Mouse (Mus musculus): ENCODE measurements around the gene Dgki. TPM values are rescaled to one million over a fixed set of nuclear protein-coding genes. Genes with fewer than 3 reads are reported as not detected.

Dgki gene
- polyA plus RNA-seq, 1 experiment from 2014 or later = 0.92 TPM

GRCm38 (mm10) chr6:37325906-37326602, 26.1 kb upstream of the Dgki start:
- WGBS = 86% methylated on average over 9 of the region's 9 CpGs

GRCm38 (mm10) chr6:37325076-37325475, 25.1 kb upstream of the Dgki start:
- ATAC-seq (ENCODE audit: insufficient number of reproducible peaks, low FRiP score, low TSS enrichment, low read depth) = no peak
- Histone ChIP-seq H3K9ac (no peak overlapping the region), H3K36me3 (no peaks in the 10 kb centered on the region), H3K4me1 (peaks cover 28% of the 10 kb centered on the region), H3K9me3 (no peaks in the 10 kb centered on the region), H3K4me3 (no peak overlapping the region), H3K27ac (no peak overlapping the region), H3K4me2 (no peak overlapping the region), H3K27me3 (no peaks in the 10 kb centered on the region)
- 61% methylated on average over 3 of the region's 3 CpGs for WGBS

More at GRCm38 (mm10) chr6:37325906-37326602, 26.1 kb upstream of the Dgki start:
- no peaks in the 10 kb centered on the region for H3K27me3 ChIP-seq
- peaks cover under 1% of the 10 kb centered on the region; the same call in 1 of the 2 replicates for H3K36me3 ChIP-seq
- no peaks in the 10 kb centered on the region for H3K9me3 ChIP-seq
- ATAC-seq (ENCODE audit: insufficient number of reproducible peaks, low FRiP score, low TSS enrichment, low read depth) = no peak
- no peak overlapping the region for H3K9ac ChIP-seq
- peaks cover 35% of the 10 kb centered on the region for H3K4me1 ChIP-seq
- peak overlapping the region; percentile 80 for H3K27ac ChIP-seq
- H3K4me3 ChIP-seq = no peak overlapping the region
- H3K4me2 ChIP-seq = no peak overlapping the region

- Histone ChIP-seq H3K27me3 (no peaks in the 10 kb centered on the region), H3K9ac (no peak overlapping the region), H3K27ac (no peak overlapping the region), H3K4me1 (peaks cover 11% of the 10 kb centered on the region), H3K9me3 (no peaks in the 10 kb centered on the region), H3K4me3 (no peak overlapping the region), H3K36me3 (no peaks in the 10 kb centered on the region), H3K4me2 (no peak overlapping the region)
- no peak for ATAC-seq (ENCODE audit: insufficient number of reproducible peaks, low FRiP score, low TSS enrichment, low read depth)
- WGBS = 91% methylated on average over 7 of the region's 7 CpGs
Observed at GRCm38 (mm10) chr6:37322641-37323040, 22.7 kb upstream of the Dgki start.

- no peak overlapping the region for H3K9ac ChIP-seq
- H3K9me3 ChIP-seq = no peaks in the 10 kb centered on the region
- H3K27ac ChIP-seq = no peak overlapping the region
- no peaks in the 10 kb centered on the region for H3K36me3 ChIP-seq
- peaks cover 7% of the 10 kb centered on the region for H3K4me1 ChIP-seq
- no peaks in the 10 kb centered on the region for H3K27me3 ChIP-seq
- H3K4me3 ChIP-seq = no peak overlapping the region
- no peak for ATAC-seq (ENCODE audit: insufficient number of reproducible peaks, low FRiP score, low TSS enrichment, low read depth)
- WGBS = 86% methylated on average over 9 of the region's 9 CpGs
- no peak overlapping the region for H3K4me2 ChIP-seq
Observed at GRCm38 (mm10) chr6:37322088-37322487, 22.1 kb upstream of the Dgki start.

DNA sequence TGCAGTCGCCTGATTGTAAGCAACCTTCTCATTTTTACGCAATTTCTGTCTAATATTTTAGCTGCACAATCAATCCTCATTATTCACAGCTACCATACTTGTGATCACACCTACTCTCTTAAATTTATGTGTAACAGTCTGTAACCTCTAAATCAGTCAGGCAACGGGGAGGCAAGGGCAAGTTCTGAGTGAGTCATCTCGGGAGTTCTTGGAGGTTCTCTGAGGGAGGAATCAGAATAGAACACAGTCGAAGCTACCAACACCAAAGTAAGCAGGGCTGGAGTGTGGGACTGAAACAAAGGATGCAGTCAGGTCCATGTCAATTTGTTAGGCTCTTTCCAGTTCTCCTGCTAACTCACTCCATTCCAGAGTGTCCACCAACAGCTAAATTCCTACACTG, 17.9 kb upstream of the Dgki start:
- WGBS = 73% methylated on average over 5 of the region's 5 CpGs
- H3K27ac ChIP-seq = no peak overlapping the region
- no peak overlapping the region for H3K4me2 ChIP-seq
- no peaks in the 10 kb centered on the region for H3K9me3 ChIP-seq
- ATAC-seq (ENCODE audit: insufficient number of reproducible peaks, low FRiP score, low TSS enrichment, low read depth) = no peak
- no peaks in the 10 kb centered on the region for H3K4me1 ChIP-seq
- H3K4me3 ChIP-seq = no peak overlapping the region
- H3K36me3 ChIP-seq = no peaks in the 10 kb centered on the region
- no peaks in the 10 kb centered on the region for H3K27me3 ChIP-seq
- H3K9ac ChIP-seq = no peak overlapping the region

GRCm38 (mm10) chr6:37315440-37315839, 15.5 kb upstream of the Dgki start:
- H3K9ac ChIP-seq = no peak overlapping the region
- no peak overlapping the region for H3K27ac ChIP-seq
- no peak for ATAC-seq (ENCODE audit: insufficient number of reproducible peaks, low FRiP score, low TSS enrichment, low read depth)
- no peaks in the 10 kb centered on the region for H3K4me1 ChIP-seq
- no peak overlapping the region for H3K4me3 ChIP-seq
- no peaks in the 10 kb centered on the region for H3K36me3 ChIP-seq
- no peaks in the 10 kb centered on the region for H3K9me3 ChIP-seq
- no peaks in the 10 kb centered on the region for H3K27me3 ChIP-seq
- no peak overlapping the region for H3K4me2 ChIP-seq

DNA sequence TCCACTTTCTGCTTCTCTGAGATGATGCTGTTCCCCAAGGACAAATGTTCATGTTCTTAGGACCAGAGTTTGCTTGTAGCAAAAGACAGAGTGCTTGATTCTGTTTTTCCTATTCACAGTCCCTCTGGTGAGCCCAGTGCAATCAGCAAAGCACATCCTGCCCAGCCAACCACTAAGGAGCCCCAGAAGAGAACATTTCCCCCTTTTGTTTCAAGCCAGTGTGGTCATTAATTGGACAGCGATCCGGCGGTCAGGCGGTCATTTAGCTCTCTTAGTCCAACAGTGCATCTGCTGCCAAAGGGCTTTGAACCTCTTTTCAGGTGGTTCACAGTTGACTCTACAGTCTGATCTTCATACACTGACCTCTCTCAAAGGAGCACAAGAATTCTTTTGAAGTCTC, 10.6 kb upstream of the Dgki start:
- Histone ChIP-seq H3K36me3 (no peaks in the 10 kb centered on the region), H3K4me2 (no peak overlapping the region), H3K27ac (no peak overlapping the region), H3K4me1 (no peaks in the 10 kb centered on the region), H3K9me3 (no peaks in the 10 kb centered on the region), H3K4me3 (no peak overlapping the region), H3K27me3 (no peaks in the 10 kb centered on the region), H3K9ac (no peak overlapping the region)
- no peak for ATAC-seq (ENCODE audit: insufficient number of reproducible peaks, low FRiP score, low TSS enrichment, low read depth)
- 91% methylated on average over 4 of the region's 4 CpGs for WGBS

- H3K4me1 ChIP-seq = no peaks in the 10 kb centered on the region
- WGBS = 79% methylated on average over 1 of the region's 1 CpGs
- no peak overlapping the region for H3K9ac ChIP-seq
- no peak overlapping the region for H3K27ac ChIP-seq
- no peaks in the 10 kb centered on the region for H3K36me3 ChIP-seq
- ATAC-seq (ENCODE audit: insufficient number of reproducible peaks, low FRiP score, low TSS enrichment, low read depth) = no peak
- no peak overlapping the region for H3K4me3 ChIP-seq
- no peaks in the 10 kb centered on the region for H3K9me3 ChIP-seq
- peaks cover 6% of the 10 kb centered on the region for H3K27me3 ChIP-seq
- H3K4me2 ChIP-seq = no peak overlapping the region
Observed at GRCm38 (mm10) chr6:37306616-37307015, 6.6 kb upstream of the Dgki start.

- no peak overlapping the region for H3K4me3 ChIP-seq
- no peaks in the 10 kb centered on the region for H3K9me3 ChIP-seq
- no peaks in the 10 kb centered on the region for H3K36me3 ChIP-seq
- WGBS = 19% methylated on average over 13 of the region's 13 CpGs
- H3K27ac ChIP-seq = no peak overlapping the region
- H3K9ac ChIP-seq = no peak overlapping the region
- H3K27me3 ChIP-seq = peaks cover 49% of the 10 kb centered on the region
- ATAC-seq (ENCODE audit: insufficient number of reproducible peaks, low FRiP score, low TSS enrichment, low read depth) = no peak
- H3K4me2 ChIP-seq = peak overlapping the region; percentile 98; the same call in 1 of the 2 replicates
- H3K4me1 ChIP-seq = peaks cover 15% of the 10 kb centered on the region
Observed at GRCm38 (mm10) chr6:37300492-37300891, 508 bp upstream of the Dgki start.

- Histone ChIP-seq H3K4me1 (peaks cover 15% of the 10 kb centered on the region), H3K9me3 (no peaks in the 10 kb centered on the region), H3K4me2 (peak overlapping the region; percentile 98), H3K4me3 (peak overlapping the region; percentile 56), H3K9ac (peak overlapping the region; percentile 37; the same call in 1 of the 2 replicates), H3K27ac (no peak overlapping the region), H3K36me3 (no peaks in the 10 kb centered on the region), H3K27me3 (peaks cover 49% of the 10 kb centered on the region)
- 25% methylated on average over 4 of the region's 4 CpGs for WGBS
- no peak for ATAC-seq (ENCODE audit: insufficient number of reproducible peaks, low FRiP score, low TSS enrichment, low read depth)
Observed at GRCm38 (mm10) chr6:37298982-37299381, 1.0 kb downstream of the Dgki start.

DNA sequence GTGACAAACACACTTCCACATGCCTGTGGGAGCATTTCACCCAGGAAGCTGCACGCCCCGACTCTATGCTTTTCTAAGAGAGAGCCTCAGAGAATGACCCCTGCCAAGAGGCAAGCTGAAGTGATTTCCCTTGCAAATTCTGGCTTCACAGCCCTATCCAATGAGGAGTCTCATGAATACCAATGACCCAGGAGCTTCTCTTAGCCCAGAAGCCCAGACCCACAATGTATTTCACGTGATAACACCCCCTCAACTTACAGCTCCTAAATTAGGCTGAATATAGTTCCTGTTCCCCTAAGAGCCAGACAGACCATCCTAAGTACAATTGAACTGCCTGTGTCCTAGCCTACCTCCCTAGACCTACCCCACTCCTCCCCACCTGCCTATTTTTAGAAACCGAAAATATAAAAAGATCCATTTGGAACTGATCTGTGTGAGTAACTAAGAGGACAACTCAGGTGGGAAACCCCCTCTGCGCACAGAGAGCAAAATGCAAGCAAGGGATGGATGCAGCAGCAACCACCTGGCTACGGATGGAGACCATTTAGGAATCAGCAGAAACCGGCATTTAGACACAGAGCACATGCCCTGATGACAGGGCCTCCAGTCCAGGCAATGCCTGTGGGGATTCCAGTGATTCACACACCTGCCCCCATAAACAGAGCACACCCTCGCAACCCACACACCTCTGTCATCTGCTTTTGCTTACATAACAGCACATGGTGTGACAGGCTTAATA, 2.1 kb downstream of the Dgki start:
- Histone ChIP-seq H3K36me3 (no peaks in the 10 kb centered on the region), H3K27ac (no peak overlapping the region), H3K4me2 (no peak overlapping the region), H3K27me3 (peaks cover 49% of the 10 kb centered on the region), H3K9ac (no peak overlapping the region), H3K4me1 (peaks cover 15% of the 10 kb centered on the region), H3K4me3 (no peak overlapping the region), H3K9me3 (no peaks in the 10 kb centered on the region)
- WGBS = 37% methylated on average over 8 of the region's 8 CpGs
- ATAC-seq (ENCODE audit: insufficient number of reproducible peaks, low FRiP score, low TSS enrichment, low read depth) = no peak

DNA sequence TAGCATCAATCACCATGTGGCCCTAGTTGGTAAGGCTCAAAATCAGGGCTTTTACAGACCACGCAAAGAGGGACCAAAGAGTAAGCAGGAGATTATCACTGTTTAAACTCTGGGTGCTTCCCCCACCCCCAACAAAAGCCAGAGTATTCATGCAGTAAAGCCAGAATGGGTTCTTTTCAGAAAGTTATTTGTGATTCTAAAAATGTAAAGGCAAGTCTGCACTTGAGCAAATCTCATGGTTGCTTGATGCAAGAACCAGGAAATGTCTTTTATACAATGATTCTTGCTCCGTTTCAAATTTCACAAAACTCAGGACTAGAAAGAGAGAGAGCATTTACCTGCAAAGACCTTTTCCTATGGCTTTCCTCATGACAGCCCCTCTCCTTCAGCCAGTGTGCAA, 7.9 kb downstream of the Dgki start:
- no peaks in the 10 kb centered on the region for H3K36me3 ChIP-seq
- H3K4me3 ChIP-seq = no peak overlapping the region
- ATAC-seq (ENCODE audit: insufficient number of reproducible peaks, low FRiP score, low TSS enrichment, low read depth) = no peak
- no peak overlapping the region for H3K27ac ChIP-seq
- H3K4me2 ChIP-seq = no peak overlapping the region
- H3K4me1 ChIP-seq = 0 out of 2 replicates have a peak, but pooled peaks cover 2% of the 10 kb centered on the region
- H3K9me3 ChIP-seq = no peaks in the 10 kb centered on the region
- WGBS = 61% methylated on average over 2 of the region's 2 CpGs
- H3K9ac ChIP-seq = no peak overlapping the region
- peaks cover 2% of the 10 kb centered on the region; the same call in 1 of the 2 replicates for H3K27me3 ChIP-seq

All from limb, embryonic 15.5 days (tissue).